Mouse (Mus musculus) testis, postnatal 10 days (tissue): ENCODE results near the gene Col9a1.

ENCODE experiments used
- DNase-seq: peaks from one replicate; pipeline ENCODE4 v3.0.0; 2021; ENCODE audit warnings: low spot score

Gene Col9a1

DNA sequence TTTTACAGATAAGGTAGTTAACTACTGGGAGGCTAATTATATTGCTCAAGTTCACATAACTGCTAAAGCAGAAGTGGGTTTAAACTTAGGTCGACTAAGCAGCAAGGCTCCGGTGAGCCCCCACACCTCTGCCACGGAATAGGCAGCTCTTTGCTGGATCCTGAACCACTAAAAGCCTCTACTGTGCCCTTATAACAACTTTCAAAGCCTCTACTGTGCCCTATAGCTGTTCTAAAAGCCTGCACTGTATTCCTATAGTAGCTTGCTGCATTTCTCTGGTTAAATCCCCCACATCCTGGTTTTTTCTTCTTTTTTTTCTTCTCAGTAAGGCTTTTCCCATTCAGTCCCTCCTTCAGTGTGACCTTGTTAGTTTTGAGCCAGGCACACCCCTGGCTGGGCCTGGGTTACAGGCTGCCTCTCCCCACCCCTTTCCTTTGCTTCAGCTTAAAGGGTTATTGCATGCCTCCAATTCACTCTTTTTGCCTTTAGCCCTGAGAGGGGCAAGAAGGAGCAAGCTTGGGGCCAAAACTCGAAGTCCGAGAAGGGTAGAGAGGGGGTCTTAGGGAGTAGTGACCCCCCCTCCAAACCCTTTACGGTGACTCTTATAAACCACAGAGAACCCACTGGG lies at the start of gene Col9a1:
TSS of gene Col9a1 (plus strand) at position 387 of the 628 bp plus-strand sequence.
- no peak for DNase-seq

DNA sequence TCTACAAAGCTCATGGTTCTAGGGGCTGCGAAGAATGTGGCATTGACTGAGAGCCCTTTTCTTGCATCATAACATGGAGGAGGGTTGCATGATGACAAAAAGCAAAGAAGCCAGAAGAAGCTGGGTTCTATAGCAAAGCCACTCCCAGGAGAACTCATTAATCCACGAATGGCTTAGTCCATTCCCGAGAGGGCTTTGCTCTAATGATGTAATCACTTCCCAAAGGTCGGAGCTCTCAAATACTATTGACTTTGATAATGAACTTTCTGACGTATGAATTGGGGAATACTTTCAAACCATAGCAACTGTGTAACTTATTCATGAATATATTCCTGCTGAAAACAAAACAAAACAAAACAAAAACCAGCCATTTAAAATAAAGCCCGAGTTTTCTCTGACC lies 49.5 kb upstream of the Col9a1 start:
- no peak for DNase-seq

DNA sequence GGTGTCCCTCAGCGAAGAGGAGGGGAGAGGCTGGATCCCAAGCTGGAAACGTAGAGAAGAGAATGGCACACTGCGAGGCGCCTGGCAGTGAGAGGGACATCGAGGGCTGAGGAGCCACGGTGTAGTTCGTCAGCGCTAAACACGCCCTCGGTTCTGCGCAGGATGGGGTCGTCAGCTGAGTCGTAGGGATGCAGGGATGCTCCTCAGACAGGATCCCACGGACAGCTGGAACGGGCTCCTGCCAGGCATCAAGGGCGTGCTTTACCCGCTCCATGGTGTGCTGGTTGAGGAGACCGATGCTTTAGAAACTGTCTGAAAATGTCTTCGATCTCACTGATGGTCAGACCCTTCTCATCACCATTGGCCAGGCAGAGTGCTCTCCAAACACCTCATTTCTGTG lies 43.6 kb upstream of the Col9a1 start:
- DNase-seq, result no peak

DNA sequence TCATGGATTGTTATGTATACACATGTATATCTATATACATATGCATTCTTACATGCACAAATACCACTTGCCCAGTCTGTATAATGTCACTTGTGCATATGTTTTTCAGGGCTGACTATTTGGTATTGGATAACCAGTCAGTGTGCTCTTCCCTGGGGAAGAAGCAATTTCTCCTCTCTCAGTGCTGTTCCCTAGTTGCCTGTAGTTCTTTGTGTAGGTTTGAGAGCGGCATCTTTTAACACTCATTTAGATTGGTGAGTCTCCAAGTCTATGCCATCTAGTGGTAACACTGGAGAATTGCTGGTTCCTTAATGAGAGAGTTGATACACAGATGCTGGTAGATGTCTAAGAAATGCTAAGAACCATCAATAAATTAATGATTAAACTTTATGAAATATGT lies 42.6 kb upstream of the Col9a1 start:
- DNase-seq, result no peak

DNA sequence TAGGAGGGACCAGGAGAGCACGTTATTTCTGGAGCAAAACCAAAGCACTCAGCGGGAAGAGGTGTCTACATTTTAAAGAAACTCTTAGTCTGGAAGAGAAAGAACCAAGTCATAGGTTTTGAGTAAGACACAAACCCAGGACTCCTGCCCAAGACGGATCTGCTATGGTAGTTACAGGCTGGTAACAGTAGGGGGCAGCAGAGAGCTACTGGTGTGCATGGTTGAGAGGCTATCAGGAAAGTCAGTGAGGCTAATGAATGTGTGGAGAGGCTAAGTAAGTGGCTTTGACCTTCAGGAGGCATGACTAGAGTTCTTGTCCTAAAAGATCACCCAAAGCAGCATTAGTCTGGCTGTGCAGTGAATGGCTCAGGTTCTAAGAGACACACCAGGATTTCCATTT lies 40.3 kb upstream of the Col9a1 start:
- DNase-seq, result peak; percentile 73

DNA sequence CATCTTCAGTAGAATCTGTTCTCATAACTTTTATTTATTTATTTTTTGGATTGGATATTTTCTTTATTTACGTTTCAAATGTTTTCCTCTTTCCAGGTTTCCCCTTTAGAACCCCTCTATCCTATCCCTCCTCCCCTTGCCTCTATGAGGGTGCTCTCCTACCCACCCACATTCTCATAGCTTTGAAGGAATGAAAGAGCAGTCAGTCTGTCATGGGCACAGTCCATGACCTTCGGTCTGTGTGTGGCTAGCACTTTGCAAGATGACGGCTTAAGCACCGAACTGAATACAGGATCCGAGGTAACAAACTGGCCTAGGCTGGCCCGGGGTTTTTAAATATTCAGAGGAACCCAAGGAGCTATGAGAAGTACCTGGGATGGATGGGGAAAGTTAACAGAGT lies 36.9 kb upstream of the Col9a1 start:
- DNase-seq, result no peak

DNA sequence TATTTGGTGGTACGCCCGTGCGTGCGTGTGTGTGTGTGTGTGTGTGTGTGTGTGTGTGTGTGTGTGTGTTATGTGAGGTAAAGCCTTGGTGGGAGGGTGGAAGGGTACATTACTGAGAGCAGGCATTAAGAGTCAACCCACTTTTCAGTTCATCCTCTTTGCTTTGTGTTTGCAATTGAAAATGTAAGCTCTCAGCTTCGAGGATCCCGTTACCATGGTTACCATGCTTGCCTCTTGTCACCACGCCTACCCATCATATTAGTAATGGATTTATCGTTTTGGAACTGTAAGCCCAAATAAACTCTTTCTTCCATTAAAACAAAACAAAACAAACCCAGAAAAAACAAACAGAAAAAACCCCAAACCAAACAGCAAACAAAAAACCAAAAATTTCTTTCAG lies 33.9 kb upstream of the Col9a1 start:
- DNase-seq, result no peak

DNA sequence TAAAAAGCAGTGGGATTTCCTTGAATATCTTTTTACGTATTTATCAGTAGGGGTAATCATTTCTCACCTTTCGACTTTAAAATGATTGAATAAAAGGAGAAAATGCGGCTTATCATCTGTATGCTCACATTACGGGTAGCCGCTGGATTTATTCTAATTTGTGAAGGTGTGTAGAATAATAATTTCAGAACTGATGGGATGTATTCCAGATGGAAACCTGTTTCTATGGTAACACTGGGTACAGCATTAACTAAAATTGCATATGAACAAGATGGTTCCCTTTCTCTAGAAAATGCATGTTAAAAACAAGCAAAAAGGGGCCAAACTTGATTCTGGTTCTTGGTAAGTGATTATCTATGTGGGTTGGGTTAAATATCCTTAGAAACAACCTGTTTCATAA lies 19.7 kb upstream of the Col9a1 start:
- no peak for DNase-seq

DNA sequence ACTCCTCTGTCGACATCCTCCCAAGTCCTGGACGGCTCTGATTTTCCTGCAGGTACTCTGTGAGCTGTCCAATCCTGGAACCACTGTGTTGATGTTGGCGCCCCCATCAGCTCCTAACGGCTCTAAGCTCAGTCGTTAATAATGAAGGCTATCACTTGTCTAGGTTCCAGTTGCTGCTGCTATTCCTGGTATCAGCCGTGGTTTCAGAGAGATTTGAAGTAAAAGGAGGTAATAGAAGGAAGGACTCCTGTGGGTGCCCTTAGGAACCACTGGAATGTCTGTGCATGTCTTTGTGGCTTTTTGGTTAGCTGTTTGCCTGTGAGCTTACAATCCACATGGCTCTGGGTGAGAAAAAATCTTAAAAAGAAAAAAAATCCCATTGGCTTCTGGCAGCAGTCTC lies 8.0 kb upstream of the Col9a1 start:
- DNase-seq, result no peak

DNA sequence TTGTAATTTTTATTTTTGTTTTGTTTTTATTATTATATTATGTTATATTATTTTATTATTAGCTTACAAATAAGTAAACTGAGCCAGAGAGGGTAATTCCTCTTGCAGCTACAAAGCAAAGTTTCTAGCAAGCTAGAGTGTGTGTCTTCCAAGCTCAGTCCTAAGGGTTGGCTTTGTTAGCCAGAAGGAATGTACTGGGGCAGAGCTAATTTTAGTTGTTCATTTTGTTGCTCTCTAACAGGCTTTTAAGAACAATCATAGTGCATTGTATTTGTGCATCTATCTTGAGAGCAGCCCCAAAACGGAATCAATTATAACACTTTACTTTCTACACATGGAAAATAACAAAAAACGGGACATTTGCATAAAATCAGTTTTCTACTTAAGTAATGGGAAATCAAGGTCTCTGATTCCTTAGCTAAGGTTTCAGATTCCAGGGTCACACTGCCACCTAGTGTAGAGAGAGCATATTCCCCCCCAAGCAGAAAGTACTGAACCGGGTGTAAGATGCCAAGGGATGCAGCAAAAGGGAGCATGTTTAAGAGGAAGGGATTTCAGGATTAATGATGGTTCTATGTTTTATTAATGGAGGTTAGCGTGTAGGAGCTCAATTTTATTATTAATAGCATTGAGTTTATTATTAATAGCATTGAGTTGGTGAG lies 6.1 kb upstream of the Col9a1 start:
- peak; percentile 50 for DNase-seq

DNA sequence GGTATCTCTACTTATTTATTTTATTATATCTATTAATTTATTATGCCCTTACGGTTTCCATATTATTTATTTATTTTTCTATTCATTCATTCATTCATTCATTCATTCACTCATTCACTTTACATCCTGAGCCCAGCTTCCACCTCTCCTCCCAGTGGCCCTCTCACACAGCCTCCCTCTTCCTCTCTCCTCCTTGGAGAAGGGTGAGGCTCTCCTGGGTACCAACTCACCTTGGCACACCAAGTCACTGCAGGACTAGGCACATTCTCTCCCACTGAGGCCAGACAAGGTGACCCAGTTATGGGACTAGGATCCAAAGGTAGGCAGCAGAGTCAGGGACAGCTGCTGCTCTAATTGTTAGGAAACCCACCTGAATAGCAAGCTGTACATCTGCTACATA lies 5.5 kb upstream of the Col9a1 start:
- DNase-seq, result no peak

DNA sequence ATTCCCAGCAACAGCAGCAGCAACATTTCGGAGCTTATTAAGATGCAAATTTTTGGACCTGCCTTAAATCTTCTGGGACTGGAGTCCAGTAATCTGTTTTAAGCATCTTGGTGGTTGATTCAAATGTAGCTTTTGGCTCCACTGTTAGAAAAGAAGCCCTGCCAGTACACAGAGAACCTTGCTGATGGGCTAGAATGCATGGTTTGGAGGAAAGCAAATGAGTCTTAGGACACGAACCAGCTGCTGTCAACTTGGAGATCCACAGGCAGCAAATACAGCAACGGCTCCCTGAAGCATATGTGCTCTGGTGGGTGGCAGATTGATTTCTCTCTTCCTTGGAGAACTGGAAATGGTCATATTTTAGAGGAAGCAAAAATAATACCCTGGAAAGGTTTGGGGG lies 4.8 kb upstream of the Col9a1 start:
- no peak for DNase-seq

DNA sequence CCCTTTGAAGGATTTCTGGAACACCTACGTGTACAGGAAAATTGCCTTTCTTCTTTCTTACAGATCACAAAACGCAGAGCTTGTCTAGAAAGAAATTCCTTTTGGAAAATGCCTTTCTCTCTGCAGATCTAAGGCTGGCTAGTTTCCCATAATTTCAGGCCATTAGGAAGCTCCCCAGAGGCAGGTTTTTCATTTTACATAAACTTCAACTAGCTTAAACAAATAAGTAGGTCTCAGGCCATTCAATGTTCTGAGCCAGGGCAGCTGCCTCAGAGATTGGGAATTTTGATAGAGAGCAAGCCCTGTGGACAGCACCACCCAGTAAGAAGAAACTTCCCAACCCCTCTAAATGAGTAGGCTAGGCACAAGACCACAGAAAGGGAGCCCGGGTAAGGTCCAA lies 1.6 kb upstream of the Col9a1 start:
- DNase-seq, result no peak

DNA sequence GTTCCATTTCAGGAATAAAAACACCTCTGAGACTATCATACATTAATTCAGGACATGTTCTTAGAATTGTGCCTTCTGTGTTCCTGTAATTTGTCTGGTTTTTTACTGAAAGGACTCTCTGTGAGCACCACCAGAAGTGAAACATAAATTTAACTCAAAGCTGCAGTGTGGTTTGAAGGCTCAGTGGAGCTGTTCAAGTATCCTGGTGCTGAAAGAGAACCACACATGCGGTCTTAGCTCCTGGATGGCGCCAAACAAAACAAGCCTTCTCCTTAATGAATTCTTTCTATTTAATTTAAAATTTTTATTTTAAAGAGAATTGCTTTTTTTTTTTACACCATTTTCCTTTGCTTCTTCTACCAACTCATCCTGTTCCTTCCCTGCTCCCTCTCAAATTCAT lies 2.4 kb downstream of the Col9a1 start:
- DNase-seq, result no peak

DNA sequence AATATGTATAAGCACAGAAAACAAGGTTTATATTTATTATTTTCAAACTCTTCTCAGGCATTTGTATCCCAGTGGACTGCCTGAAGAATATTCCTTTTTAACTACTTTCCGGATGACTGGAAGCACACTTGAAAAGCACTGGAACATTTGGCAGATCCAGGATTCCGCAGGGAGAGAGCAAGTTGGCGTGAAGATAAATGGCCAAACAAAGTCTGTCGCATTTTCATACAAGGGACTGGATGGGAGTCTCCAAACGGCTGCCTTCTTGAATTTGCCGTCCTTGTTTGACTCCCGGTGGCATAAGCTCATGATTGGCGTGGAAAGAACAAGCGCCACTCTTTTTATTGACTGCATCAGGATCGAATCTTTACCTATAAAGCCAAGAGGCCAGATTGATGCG lies 7.6 kb downstream of the Col9a1 start:
- no peak for DNase-seq

DNA sequence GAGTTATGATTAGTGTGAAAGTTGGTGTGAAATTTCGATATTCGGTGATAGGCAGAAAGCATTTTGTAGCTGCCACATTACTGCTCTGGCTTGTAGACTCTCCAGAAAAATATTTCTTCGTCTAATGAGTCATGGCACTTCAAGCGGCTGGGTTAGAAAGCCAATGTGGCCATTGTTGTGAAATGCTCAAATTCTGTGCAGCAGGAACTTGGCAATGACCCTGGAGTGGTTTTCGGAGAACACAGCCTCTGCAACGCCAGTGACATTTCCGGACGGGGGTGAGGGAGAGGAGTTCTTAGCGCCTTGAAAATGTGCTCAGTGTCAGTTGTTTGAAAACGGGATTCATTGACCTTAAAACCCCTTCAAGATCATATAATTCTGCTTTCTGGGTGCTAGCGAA lies 9.6 kb downstream of the Col9a1 start:
- DNase-seq, result no peak

DNA sequence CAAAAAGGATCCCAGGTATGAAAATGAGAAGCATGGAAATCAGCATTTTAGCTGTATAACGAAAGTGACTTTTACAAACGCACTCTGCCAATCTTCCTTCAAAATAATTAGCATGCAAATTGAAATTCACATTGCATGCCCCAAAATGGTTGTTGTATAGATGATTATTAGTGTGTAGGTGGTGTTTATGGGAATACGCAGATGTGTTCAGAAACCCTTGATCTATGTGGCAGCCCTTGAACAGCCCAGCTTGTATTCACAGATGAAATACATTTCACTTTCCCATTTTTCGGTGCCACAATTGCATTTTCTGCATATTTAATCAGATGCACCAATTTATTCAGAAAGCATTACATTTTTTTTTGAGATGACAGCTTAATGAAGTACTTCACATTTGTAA lies 14.3 kb downstream of the Col9a1 start:
- no peak for DNase-seq

DNA sequence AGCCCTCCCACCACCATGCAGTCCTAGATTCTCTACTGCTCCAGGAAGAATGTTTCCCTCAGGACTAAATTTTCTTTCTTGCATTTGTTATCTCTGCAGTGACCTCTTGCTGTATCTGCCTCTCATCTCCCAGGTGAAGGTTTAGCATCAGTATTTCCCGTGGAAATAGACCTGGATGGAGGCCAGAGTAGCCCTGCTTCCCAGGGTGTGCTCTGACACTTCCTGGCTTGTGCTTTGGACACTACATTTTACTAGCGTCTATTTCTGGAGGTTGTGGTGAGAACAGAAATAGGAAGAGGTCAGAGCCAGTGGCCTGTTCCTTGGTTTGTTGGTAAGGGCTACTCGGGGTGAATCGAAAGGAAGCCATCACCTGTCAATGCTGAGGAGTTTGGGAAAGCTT lies 16.7 kb downstream of the Col9a1 start:
- no peak for DNase-seq

DNA sequence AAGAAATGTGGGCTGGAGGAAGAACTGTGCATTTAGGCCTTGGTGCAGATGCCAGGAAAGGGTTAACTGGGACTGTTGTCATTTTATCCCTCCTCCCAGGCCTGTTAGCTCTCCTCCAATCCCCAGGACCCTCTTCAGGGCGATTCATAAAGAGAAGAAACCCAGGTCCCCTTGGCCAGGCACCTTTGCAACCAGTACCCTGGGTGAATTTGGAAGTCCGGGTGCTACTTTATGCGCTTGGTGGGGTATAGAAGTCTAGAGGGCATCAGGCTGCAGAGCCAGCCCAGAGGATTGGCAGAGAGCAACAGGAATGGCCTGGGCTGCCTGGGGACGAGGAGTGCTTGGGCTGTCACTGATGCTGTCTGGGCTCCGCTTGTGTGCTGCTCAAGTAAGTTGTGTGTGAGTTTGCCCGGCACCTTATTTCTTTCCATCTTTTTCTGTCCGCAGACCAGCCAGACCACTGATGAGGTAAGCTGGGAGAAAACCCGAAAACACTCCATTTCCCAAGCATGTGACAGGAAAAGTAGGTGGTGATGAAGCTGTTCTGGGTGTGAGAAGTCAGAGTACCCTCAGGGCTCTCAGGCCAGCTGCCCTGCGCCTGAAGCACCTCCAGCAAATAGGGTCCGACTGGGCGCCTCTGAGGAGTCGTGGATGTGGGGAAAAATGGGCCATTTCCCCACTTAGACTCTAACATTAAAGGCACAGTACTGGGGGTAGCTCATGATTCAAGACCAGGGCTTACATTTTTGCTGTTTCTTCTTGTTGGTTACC lies 17.8 kb downstream of the Col9a1 start:
- DNase-seq, result no peak

DNA sequence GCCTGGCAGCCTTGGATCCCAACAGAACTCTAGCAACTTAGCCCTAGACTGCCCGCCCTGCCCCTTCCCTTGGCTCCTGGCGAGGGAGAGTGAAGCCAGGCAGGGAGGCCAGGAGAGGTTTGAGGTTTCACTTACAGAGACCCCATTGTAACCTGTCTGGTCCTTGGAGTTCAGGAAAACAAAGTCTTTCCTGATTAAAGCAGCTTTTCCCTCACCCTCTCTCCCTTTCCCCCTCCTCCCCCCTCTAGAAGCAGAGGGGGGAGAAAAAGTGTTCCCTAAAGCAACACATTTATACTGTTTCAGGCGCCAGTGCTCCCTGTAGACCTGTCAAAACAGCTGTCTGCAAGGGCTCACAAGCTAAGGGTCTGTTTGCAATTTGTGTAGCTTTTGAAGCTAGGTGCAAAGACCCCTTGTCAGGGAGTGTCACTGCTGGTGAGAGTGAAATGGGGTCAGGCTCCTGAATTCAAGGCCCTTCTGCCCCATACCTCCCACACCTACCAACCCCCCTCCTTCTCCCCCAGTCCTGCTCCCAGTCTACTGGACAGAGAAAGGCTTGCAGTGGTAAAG lies 18.6 kb downstream of the Col9a1 start:
- no peak for DNase-seq

DNA sequence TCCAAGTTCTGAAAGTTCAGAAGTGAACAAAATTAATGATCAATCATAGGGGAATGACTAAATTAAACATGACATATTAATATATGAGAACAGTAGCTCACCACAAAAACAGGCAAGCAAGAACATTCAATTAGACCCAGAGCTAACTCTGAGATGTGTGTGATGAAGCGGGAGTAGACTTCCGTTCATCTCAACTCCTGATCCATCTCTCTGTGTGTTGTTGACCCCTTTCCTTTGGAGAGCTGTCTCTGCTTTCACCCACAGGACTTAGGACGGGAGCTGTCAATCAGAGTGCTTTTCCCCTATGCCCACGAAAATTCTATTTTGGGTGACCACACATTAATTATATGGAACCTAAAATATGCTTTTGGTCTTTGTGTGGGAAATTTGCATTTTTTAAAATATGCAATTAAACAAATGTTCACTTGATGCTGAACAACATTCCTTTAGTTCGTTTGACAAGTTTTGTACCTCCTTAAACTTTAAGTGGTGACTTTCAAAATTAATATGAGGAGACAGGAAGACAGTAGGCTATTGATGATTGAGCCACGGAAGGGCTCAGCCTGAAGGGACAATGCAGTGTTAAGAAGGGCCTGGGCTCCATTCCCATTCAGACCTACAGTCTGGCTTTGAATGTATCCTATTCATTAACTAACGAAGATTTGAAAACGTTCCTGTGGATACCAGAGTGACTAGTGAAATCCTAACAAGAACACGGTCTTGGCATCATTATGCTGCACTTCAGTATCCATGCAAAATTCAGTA lies 34.4 kb downstream of the Col9a1 start:
- DNase-seq, result no peak

DNA sequence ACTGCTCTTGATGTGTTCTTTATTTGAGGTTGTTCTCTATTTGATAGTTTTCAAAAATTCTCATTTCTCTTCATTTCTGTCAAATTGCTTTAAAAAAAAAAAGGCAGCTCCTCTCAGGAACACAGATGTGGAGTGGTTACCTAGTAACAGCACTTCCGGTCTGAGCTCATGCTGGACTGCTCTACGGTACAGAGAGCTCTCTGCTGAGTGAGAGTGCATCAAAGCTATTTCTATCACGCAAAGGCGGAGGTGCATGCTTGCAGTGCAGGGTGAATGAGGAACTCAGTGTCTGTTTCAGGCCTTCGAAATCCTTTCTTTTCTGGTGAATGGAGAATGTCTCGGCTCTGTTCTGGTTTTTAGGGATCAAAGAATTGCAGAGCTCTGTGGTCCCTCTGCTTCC lies 41.6 kb downstream of the Col9a1 start:
- no peak for DNase-seq
